Mouse (Mus musculus) liver, embryonic 14.5 days (tissue): ENCODE data around the gene B230307C23Rik. TPM values are rescaled to one million over a fixed set of nuclear protein-coding genes. Genes with fewer than 3 reads are reported as not detected.
"Not testable (repeated sequence)": the region's sequence is repeated elsewhere in the genome, so short reads cannot be mapped to it uniquely, and the experiment has no call there.

Experiments
- ATAC-seq: fragments of 200-750 bp; cut with Nextera tagmentation; 2 replicates; pipeline ENCODE4 v1.8.0; 2017; ENCODE audit warnings: moderate number of reproducible peaks, mild to moderate bottlenecking, moderate library complexity; ENCODE audit not compliant: insufficient read depth
- DNase-seq, 3 experiments: peaks; one replicate each; pipeline ENCODE4 v3.0.0-alpha.2; 2012 to 2013; ENCODE audit warnings: low read depth in 3 of 3, low spot score in 3 of 3
- H3K27ac ChIP-seq: fragments of 300-500 bp; sonication (generic); 2 replicates; pipeline ENCODE4 v1.5.1; 2014; ENCODE audit warnings: moderate library complexity, mild to moderate bottlenecking, control low read depth, inconsistent platforms
- H3K27me3 ChIP-seq: fragments of 300-500 bp; sonication (generic); 2 replicates; pipeline ENCODE4 v1.6.1; 2014; ENCODE audit warnings: mild to moderate bottlenecking, low read length, moderate library complexity; ENCODE audit not compliant: control insufficient read depth, insufficient read depth
- H3K36me3 ChIP-seq: fragments of 300-500 bp; sonication (generic); replicated peaks from 2 replicates; pipeline ENCODE4 v1.6.1; 2014; ENCODE audit warnings: low read depth; ENCODE audit not compliant: control insufficient read depth, insufficient read depth
- H3K4me1 ChIP-seq, 2 experiments: fragments of 200-500 bp in 1 of 2; fragments of 300-500 bp in 1 of 2; sonication (generic) in 1 of 2; replicated peaks; 2 replicates each; pipeline ENCODE4 v1.6.1; 2012 to 2014; ENCODE audit warnings: antibody characterized with exemption in 1 of 2, inconsistent platforms in 1 of 2, low read length in 1 of 2; ENCODE audit not compliant: control insufficient read depth in 2 of 2, insufficient read depth in 2 of 2
- H3K4me2 ChIP-seq: fragments of 300-500 bp; sonication (generic); 2 replicates; pipeline ENCODE4 v1.6.1; 2014; ENCODE audit warnings: low read depth, mild to moderate bottlenecking, control low read depth, moderate library complexity
- H3K4me3 ChIP-seq, 2 experiments: fragments of 200-500 bp in 1 of 2; fragments of 300-500 bp in 1 of 2; sonication (generic) in 1 of 2; 2 replicates each; pipeline ENCODE4 v1.5.1; 2012 to 2014; ENCODE audit warnings: low read depth in 2 of 2, low read length in 2 of 2, mild to moderate bottlenecking in 2 of 2, control low read depth in 1 of 2, inconsistent platforms in 1 of 2, moderate library complexity in 1 of 2; ENCODE audit not compliant: insufficient read depth in 1 of 2
- H3K9ac ChIP-seq: fragments of 300-500 bp; sonication (generic); replicated peaks from 2 replicates; pipeline ENCODE4 v1.6.1; 2014; ENCODE audit warnings: mild to moderate bottlenecking, control low read depth, moderate library complexity
- H3K9me3 ChIP-seq: fragments of 300-500 bp; sonication (generic); 2 replicates; pipeline ENCODE4 v1.6.1; 2016; ENCODE audit warnings: low read length, mixed read lengths; ENCODE audit not compliant: control insufficient read depth
- CTCF ChIP-seq: IDR thresholded peaks from 2 replicates; pipeline ENCODE4 v1.5.1; 2016; ENCODE audit warnings: antibody characterized with exemption, low read depth, control low read depth
- EP300 ChIP-seq: IDR thresholded peaks from 2 replicates; pipeline ENCODE4 v1.6.1; 2016; ENCODE audit warnings: antibody characterized with exemption, low read depth
- WGBS: fragments of 180-500 bp; shearing (Covaris S2); extraction: QIAGEN DNeasy Blood & Tissue Kit; methylation state at CpG from one replicate; pipeline ENCODE4 v1.1.7; 2014; ENCODE audit not compliant: insufficient replicate concordance; 5-methylcytosine and 5-hydroxymethylcytosine counted together
- polyA plus RNA-seq, 2 experiments: library from polyadenylated mRNA; depleted of rRNA in 1 of 2; stranded (reverse) in 1 of 2; unstranded in 1 of 2; fragments of >200 nt; fragmentation: Nextera tagmentation in 1 of 2; extraction: Ambion mirVana in 1 of 2; gene quantifications; 2 replicates each; pipeline versions ENCODE4 v1.2.1 to v1.2.3; 2012 to 2014

B230307C23Rik gene
- polyA plus RNA-seq, 2 experiments: 7.1 to 12.2 TPM

DNA sequence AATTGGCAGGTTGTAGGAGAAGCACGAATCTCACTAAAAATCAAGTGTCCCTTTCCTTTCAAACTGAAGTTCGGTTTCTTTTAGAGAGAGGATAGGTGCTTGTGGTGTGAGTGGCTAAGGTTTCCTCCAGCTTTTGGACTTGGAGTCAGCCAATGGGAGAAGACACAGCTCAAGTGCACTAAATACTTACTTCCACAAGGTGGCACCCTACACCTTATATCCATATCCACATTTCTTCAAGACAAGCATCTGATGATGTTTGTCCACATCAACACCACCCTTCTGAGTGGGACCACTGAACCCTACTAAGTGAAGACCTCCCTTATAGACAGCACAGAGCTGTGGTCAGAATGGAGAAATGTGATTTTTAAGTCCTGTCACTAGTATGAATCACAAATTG lies 44.6 kb downstream of the B230307C23Rik start:
- H3K4me2 ChIP-seq: no peak overlapping the region
- DNase-seq (peak; percentile 10 to 16 (median 14)), ATAC-seq (no peak)
- H3K27me3 ChIP-seq: no peaks in the 10 kb centered on the region
- H3K9me3 ChIP-seq: no peaks in the 10 kb centered on the region
- H3K27ac ChIP-seq: no peak overlapping the region
- 67% methylated on average over 2 of the region's 2 CpGs for WGBS
- no peaks in the 10 kb centered on the region for H3K4me1 ChIP-seq
- no peak overlapping the region for H3K4me3 ChIP-seq
- H3K9ac ChIP-seq: no peak overlapping the region
- TF ChIP-seq EP300 (no peak), CTCF (peak; percentile 66)
- no peaks in the 10 kb centered on the region for H3K36me3 ChIP-seq

DNA sequence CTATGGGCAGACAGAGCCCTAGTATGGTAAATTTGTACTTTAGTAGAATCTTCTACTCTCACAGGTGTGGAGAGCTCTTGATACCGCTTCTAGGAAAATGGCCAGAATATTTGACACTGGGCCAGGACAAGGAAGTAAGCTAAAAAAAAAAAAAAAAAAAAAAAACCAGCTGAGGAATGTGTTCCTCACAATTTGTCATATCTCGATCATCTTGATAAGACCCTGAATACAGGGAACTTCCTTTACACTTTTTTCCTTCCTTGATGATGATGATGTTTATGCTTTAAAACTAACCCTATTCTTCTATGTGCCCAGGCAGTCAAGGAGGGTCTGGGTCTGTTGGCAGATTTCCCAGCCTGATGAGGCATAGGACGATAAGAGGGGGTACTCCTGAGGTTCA lies 82.3 kb downstream of the B230307C23Rik start:
- not testable (repeated sequence) for ATAC-seq, H3K4me3 ChIP-seq, H3K4me2 ChIP-seq, H3K36me3 ChIP-seq, DNase-seq, H3K27me3 ChIP-seq, H3K9ac ChIP-seq, H3K4me1 ChIP-seq, H3K27ac ChIP-seq, H3K9me3 ChIP-seq
- WGBS: 87% methylated on average over 3 of the region's 3 CpGs

DNA sequence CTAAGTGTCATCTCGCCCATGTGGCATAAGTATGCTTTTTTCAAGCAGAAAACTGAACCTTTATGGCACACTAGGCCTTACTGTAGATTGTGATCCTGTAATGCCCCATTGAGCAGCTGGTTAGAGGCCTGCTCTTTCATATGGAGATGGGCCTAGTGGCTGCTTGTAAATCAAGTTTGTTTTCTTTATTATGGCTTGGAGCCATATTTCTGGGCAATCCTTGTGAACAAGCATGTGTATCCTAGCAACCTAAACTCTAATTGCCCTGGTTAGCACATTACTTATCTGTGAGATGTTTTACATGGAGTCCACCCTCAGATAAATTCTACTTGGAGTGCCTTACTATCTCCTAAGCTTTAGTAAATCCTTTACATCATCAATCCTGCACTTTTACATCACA lies 84.0 kb downstream of the B230307C23Rik start:
- not testable (repeated sequence) for DNase-seq
- WGBS: 41% methylated on average over 1 of the region's 1 CpGs
- peak overlapping the region; percentile 90 for H3K9ac ChIP-seq

More for the DNA sequence above, 84.0 kb downstream of the B230307C23Rik start:
- Histone ChIP-seq H3K4me2 (peak overlapping the region; percentile 78), H3K4me3 (peak overlapping the region; percentile 41 to 87)
- H3K9me3 ChIP-seq, H3K27me3 ChIP-seq, H3K27ac ChIP-seq, H3K4me1 ChIP-seq, ATAC-seq, H3K36me3 ChIP-seq: not testable (repeated sequence)

Other genes starting within 250 kb of the B230307C23Rik start
- 1.2 and 1.4 TPM in 2 replicates for gene Ripk4, start 233.5 kb upstream of the B230307C23Rik start, polyA plus RNA-seq (2012; rRNA removed)
- gene Ripk4, start 233.5 kb upstream of the B230307C23Rik start, polyA plus RNA-seq (2014; fragmentation: Nextera tagmentation; extraction: Ambion mirVana): 1.8 and 2.4 TPM in 2 replicates
- gene Prdm15, start 145.5 kb upstream of the B230307C23Rik start, polyA plus RNA-seq (2012; rRNA removed): 2.3 and 3.4 TPM in 2 replicates
- gene Prdm15, start 145.5 kb upstream of the B230307C23Rik start, polyA plus RNA-seq (2014; fragmentation: Nextera tagmentation; extraction: Ambion mirVana): 1.7 and 2.7 TPM in 2 replicates
- 1.5 and 1.9 TPM in 2 replicates for gene C2cd2, start 34.7 kb upstream of the B230307C23Rik start, polyA plus RNA-seq (2012; rRNA removed)
- gene C2cd2, start 34.7 kb upstream of the B230307C23Rik start, polyA plus RNA-seq (2014; fragmentation: Nextera tagmentation; extraction: Ambion mirVana): 4.6 and 6.2 TPM in 2 replicates
- 3.3 and 3.5 TPM in 2 replicates for gene Zbtb21, start 34.7 kb upstream of the B230307C23Rik start, polyA plus RNA-seq (2012; rRNA removed)
- gene Zbtb21, start 34.7 kb upstream of the B230307C23Rik start, polyA plus RNA-seq (2014; fragmentation: Nextera tagmentation; extraction: Ambion mirVana): 2.3 and 3.2 TPM in 2 replicates
- gene A630089N07Rik, start 85.1 kb downstream of the B230307C23Rik start, polyA plus RNA-seq (2012; rRNA removed): 2.4 and 4.5 TPM in 2 replicates
- 7.8 and 8.2 TPM in 2 replicates for gene A630089N07Rik, start 85.1 kb downstream of the B230307C23Rik start, polyA plus RNA-seq (2014; fragmentation: Nextera tagmentation; extraction: Ambion mirVana)